Mouse (Mus musculus): ENCODE data around the gene Rangrf.

- TF ChIP-seq CTCF (IDR thresholded peaks at IDR 0.05; ENCODE audit: borderline replicate concordance, extremely low read depth, insufficient read depth, insufficient read length) (no peak), POLR2A (IDR thresholded peaks at IDR 0.05; ENCODE audit: borderline replicate concordance, extremely low read depth, insufficient read depth, insufficient read length, poor library complexity, severe bottlenecking) (no peak)
Observed at GRCm38 (mm10) chr11:68994377-68994776, 19.4 kb upstream of the Rangrf start.
